Mouse (Mus musculus) heart, postnatal 0 days (tissue): ENCODE measurements at regions not wholly inside any gene's neighbourhood (a gene's known extent, or its start where the extent isn't known, plus 50 kb on each side); places are given as distances from the start of the nearest gene placed in this dataset.
"Not testable (repeated sequence)": the region's sequence is repeated elsewhere in the genome, so short reads cannot be mapped to it uniquely, and the experiment has no call there.

Source experiments
- ATAC-seq: fragments of 200-750 bp; cut with Nextera tagmentation; 2 replicates; pipeline ENCODE4 v1.8.0; 2017; ENCODE audit warnings: low read depth, moderate number of reproducible peaks, moderate library complexity; ENCODE audit not compliant: insufficient read depth
- DNase-seq: peaks from one replicate; pipeline ENCODE4 v3.0.0-alpha.2; 2016; ENCODE audit warnings: low spot score
- H3K27ac ChIP-seq: fragments of 300-500 bp; sonication (generic); 2 replicates; pipeline ENCODE4 v1.5.1; 2014; ENCODE audit warnings: low read depth, mild to moderate bottlenecking
- H3K27me3 ChIP-seq: fragments of 300-500 bp; sonication (generic); 2 replicates; pipeline ENCODE4 v1.6.1; 2014; ENCODE audit warnings: low read length, mixed read lengths; ENCODE audit not compliant: control insufficient read depth, insufficient read depth
- H3K36me3 ChIP-seq: fragments of 300-500 bp; sonication (generic); replicated peaks from 2 replicates; pipeline ENCODE4 v1.6.1; 2014; ENCODE audit warnings: low read length, mixed read lengths; ENCODE audit not compliant: control insufficient read depth, insufficient read depth
- H3K4me1 ChIP-seq: fragments of 300-500 bp; sonication (generic); 2 replicates; pipeline ENCODE4 v1.6.1; 2014; ENCODE audit warnings: antibody characterized with exemption; ENCODE audit not compliant: control insufficient read depth, insufficient read depth
- H3K4me2 ChIP-seq: fragments of 300-500 bp; sonication (generic); 2 replicates; pipeline ENCODE4 v1.6.1; 2014; ENCODE audit warnings: low read depth, mild to moderate bottlenecking, low read length, moderate library complexity
- H3K4me3 ChIP-seq: fragments of 300-500 bp; sonication (generic); 2 replicates; pipeline ENCODE4 v1.5.1; 2014; ENCODE audit warnings: low read depth, low read length
- H3K9ac ChIP-seq: fragments of 300-500 bp; sonication (generic); replicated peaks from 2 replicates; pipeline ENCODE4 v1.6.1; 2014; ENCODE audit warnings: low read depth, low read length, mixed read lengths
- H3K9me3 ChIP-seq: fragments of 300-500 bp; sonication (generic); replicated peaks from 2 replicates; pipeline ENCODE4 v1.6.1; 2016; ENCODE audit warnings: low read length; ENCODE audit not compliant: control insufficient read depth
- CTCF ChIP-seq: IDR thresholded peaks from 2 replicates; pipeline ENCODE4 v1.5.1; 2016; ENCODE audit warnings: antibody characterized with exemption, control low read depth, low read depth
- EP300 ChIP-seq: IDR thresholded peaks from 2 replicates; pipeline ENCODE4 v1.6.1; 2016; ENCODE audit warnings: antibody characterized with exemption, low read depth
- WGBS: fragments of 180-500 bp; shearing (Covaris S2); extraction: QIAGEN DNeasy Blood & Tissue Kit; methylation state at CpG from one replicate; pipeline ENCODE4 v1.1.7; 2014; 5-methylcytosine and 5-hydroxymethylcytosine counted together

DNA sequence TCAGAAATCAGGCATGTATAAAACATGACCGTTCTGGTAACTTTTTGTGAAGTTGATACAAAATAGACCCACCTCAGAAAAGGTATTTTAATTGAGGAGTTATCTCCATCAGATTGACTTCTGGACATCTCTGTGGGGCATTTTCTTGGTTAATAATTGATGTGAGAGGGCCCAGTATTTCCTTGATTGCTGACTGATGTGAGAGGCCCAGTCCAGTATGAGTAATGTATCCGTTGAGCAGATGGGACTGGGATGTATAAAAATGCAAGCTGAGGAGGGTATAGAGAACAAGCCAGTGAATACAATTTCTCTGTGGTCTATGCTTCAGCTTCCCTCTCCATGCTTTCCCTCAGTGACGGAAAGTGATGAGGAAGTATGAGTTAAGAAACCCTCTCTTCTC, 747.0 kb upstream of the Impad1 start:
- no peaks in the 10 kb centered on the region for H3K36me3 ChIP-seq
- H3K27ac ChIP-seq, result no peak overlapping the region
- DNase-seq, result no peak
- H3K9ac ChIP-seq, result no peak overlapping the region
- 79% methylated on average over 3 of the region's 3 CpGs for WGBS
- H3K4me2 ChIP-seq, result no peak overlapping the region
- H3K4me1 ChIP-seq, result no peaks in the 10 kb centered on the region
- H3K4me3 ChIP-seq, result no peak overlapping the region
- TF ChIP-seq CTCF (no peak), EP300 (no peak)
- ATAC-seq, result no peak
- no peaks in the 10 kb centered on the region for H3K9me3 ChIP-seq
- no peaks in the 10 kb centered on the region for H3K27me3 ChIP-seq

DNA sequence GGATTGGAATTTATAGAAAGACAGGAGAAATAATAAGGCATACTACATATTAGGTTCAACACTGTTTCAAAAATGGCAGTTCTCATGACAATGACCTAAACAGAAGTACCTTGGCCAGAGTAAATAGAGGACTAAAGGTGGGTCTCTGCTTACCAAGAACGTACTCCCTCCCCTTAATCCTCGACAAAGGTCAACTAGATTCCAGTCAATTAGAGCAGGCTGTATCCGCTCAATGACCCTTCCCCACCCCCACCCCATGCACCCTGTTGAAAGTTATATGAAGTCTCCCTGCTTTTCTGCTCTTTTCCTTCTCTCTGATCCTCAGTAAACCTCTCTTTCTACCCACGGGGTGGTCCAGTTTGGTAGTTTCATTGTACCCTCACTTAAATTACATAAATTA, 737.3 kb upstream of the Impad1 start:
- H3K9ac ChIP-seq, result no peak overlapping the region
- no peak overlapping the region for H3K4me3 ChIP-seq
- no peaks in the 10 kb centered on the region for H3K36me3 ChIP-seq
- 59% methylated on average over 4 of the region's 4 CpGs for WGBS
- no peak for TF ChIP-seq CTCF
- no peak for TF ChIP-seq EP300
- no peak overlapping the region for H3K4me2 ChIP-seq
- H3K9me3 ChIP-seq, result no peaks in the 10 kb centered on the region
- DNase-seq (no peak), ATAC-seq (no peak)
- no peaks in the 10 kb centered on the region for H3K27me3 ChIP-seq
- no peak overlapping the region for H3K27ac ChIP-seq
- H3K4me1 ChIP-seq, result no peaks in the 10 kb centered on the region

DNA sequence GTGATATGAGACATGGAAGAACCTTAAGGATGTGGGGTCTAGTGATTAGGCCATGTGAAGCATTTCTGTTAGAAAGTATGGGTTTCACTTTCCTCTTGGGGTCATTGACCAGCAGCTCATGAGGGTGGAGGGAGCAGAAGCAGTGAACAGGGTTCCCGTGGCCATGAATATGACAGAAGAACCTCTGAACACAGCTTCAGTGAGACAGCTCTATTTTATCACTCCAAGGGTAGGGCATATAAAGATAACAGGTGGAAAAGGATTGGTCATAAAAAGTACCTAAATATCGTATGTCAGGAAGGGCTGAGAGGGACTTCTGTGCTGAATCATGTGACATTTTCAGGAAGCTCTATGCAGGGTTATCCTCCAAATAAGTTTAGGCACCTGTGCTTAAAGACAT, 725.4 kb upstream of the Impad1 start:
- Histone ChIP-seq H3K36me3 (no peaks in the 10 kb centered on the region), H3K27ac (no peak overlapping the region), H3K4me1 (no peaks in the 10 kb centered on the region), H3K4me3 (no peak overlapping the region), H3K4me2 (no peak overlapping the region), H3K9me3 (no peaks in the 10 kb centered on the region), H3K27me3 (no peaks in the 10 kb centered on the region), H3K9ac (no peak overlapping the region)
- DNase-seq, result no peak
- no peak for ATAC-seq
- no peak for TF ChIP-seq CTCF
- 62% methylated on average over 2 of the region's 2 CpGs for WGBS

DNA sequence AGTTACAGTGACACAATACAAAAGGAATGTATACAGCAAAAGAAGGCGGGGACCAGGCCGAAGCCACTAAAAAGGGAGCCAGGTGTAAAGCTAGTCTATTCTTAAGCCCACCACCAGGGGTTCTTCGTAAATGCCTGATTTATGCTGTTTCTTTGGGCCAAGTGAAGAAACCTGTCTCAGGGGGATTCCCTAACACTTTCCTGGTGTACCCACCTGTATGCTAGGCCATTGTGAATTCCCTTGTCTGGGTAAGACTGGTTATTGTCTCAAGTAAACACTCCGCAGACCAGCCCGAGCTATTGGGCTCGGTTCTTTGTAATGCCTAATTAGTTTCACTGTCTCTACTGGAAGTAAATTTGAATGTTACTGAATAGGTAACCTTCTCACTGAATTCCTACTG, 722.3 kb upstream of the Impad1 start:
- H3K4me1 ChIP-seq, ATAC-seq, H3K27me3 ChIP-seq, H3K4me3 ChIP-seq, H3K27ac ChIP-seq, H3K36me3 ChIP-seq, H3K4me2 ChIP-seq, H3K9me3 ChIP-seq, H3K9ac ChIP-seq, DNase-seq: not testable (repeated sequence)
- 81% methylated on average over 6 of the region's 6 CpGs for WGBS

DNA sequence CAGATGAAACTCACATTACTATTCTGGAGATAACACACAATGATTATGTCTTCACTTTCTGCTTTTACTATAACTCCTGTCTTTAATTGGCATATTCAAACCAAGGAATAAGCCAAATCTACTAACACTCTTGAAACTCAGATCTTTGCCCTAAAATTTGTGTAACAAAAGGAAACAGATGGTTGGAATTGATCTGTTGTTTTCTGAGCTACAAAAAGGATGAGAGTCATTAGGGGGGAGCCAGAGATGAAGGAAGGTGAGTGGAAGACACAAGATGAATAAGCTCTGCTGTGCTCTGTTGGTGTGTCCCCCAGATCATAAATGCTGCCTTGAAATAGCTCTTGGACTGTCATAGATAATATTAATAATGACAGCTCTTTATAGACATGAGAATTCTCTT, 718.6 kb upstream of the Impad1 start:
- Histone ChIP-seq H3K4me2 (no peak overlapping the region), H3K36me3 (no peaks in the 10 kb centered on the region), H3K4me3 (no peak overlapping the region), H3K9me3 (no peaks in the 10 kb centered on the region), H3K27me3 (no peaks in the 10 kb centered on the region), H3K9ac (no peak overlapping the region), H3K4me1 (no peaks in the 10 kb centered on the region), H3K27ac (no peak overlapping the region)
- TF ChIP-seq EP300 (no peak), CTCF (no peak)
- ATAC-seq, result no peak
- no peak for DNase-seq

DNA sequence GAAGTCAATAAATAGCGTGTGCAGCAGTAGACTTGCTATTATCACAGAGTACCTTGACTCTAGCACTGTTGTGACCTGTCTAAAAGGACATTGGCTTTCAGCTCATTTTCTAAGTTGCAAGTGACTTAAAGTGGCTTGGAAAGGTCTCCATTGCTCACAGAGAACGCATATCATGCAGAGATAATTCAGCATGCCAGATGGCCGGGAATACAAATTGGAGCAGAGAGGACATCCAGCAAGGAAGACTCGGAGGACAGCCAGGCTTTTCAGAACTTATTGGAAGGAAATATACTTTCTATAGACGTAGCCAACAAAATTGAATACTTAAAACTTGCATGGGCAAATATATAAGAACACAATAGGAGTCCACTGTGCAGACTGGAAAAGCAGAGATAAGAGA, 716.2 kb upstream of the Impad1 start:
- H3K4me3 ChIP-seq, result no peak overlapping the region
- 57% methylated on average over 5 of the region's 5 CpGs for WGBS
- H3K27ac ChIP-seq, result no peak overlapping the region
- no peaks in the 10 kb centered on the region for H3K4me1 ChIP-seq
- no peak overlapping the region for H3K9ac ChIP-seq
- DNase-seq (no peak), ATAC-seq (no peak)
- H3K27me3 ChIP-seq, result no peaks in the 10 kb centered on the region
- H3K4me2 ChIP-seq, result no peak overlapping the region
- H3K36me3 ChIP-seq, result no peaks in the 10 kb centered on the region
- TF ChIP-seq CTCF (no peak), EP300 (no peak)
- no peaks in the 10 kb centered on the region for H3K9me3 ChIP-seq
